Mouse (Mus musculus): ENCODE measurements around the gene Gm48552.

The Gm48552 gene

GRCm38 (mm10) chr10:81388505-81389055 lies at the start of gene Gm48552:
Gm48552 (plus strand) TSS chr10:81389005.
- no peak for DNase-seq

- no peak for DNase-seq
Measured at GRCm38 (mm10) chr10:81340551-81341332, 48.1 kb upstream of the Gm48552 start.

GRCm38 (mm10) chr10:81341333-81341949 lies 47.4 kb upstream of the Gm48552 start:
- peak; percentile 77 to 86 for DNase-seq

- DNase-seq: no peak
Measured at GRCm38 (mm10) chr10:81342686-81343505, 45.9 kb upstream of the Gm48552 start, which contains the start of gene Gipc3. Gipc3 (minus strand) TSS chr10:81343266.

GRCm38 (mm10) chr10:81344421-81345161 lies 44.2 kb upstream of the Gm48552 start:
- DNase-seq: peak in 1 of 2 experiments; percentile 48

- DNase-seq: no peak
Measured at GRCm38 (mm10) chr10:81345162-81345534, 43.7 kb upstream of the Gm48552 start.

GRCm38 (mm10) chr10:81346453-81347067 lies 42.2 kb upstream of the Gm48552 start:
- DNase-seq: no peak

GRCm38 (mm10) chr10:81349146-81349545 lies 39.7 kb upstream of the Gm48552 start:
- no peak for DNase-seq

- DNase-seq: no peak
Measured at GRCm38 (mm10) chr10:81349961-81350350, 38.8 kb upstream of the Gm48552 start.

- DNase-seq: peak; percentile 100
Measured at GRCm38 (mm10) chr10:81350351-81351063, 38.3 kb upstream of the Gm48552 start, which contains the start of gene Hmg20b. Hmg20b (minus strand) TSS chr10:81350480.

- DNase-seq: no peak
Measured at GRCm38 (mm10) chr10:81351678-81352291, 37.0 kb upstream of the Gm48552 start.

- no peak for DNase-seq
Measured at GRCm38 (mm10) chr10:81354738-81355477, 33.9 kb upstream of the Gm48552 start.

GRCm38 (mm10) chr10:81355533-81355932 lies 33.3 kb upstream of the Gm48552 start:
- no peak for DNase-seq

GRCm38 (mm10) chr10:81356352-81356990 lies 32.3 kb upstream of the Gm48552 start:
- no peak for DNase-seq

GRCm38 (mm10) chr10:81356991-81357844 lies 31.6 kb upstream of the Gm48552 start, which contains the start of gene Mfsd12:
Mfsd12 (plus strand) TSS chr10:81357491.
- peak; percentile 97 for DNase-seq

GRCm38 (mm10) chr10:81358209-81358608 lies 30.6 kb upstream of the Gm48552 start:
- no peak for DNase-seq

GRCm38 (mm10) chr10:81358841-81359240 lies 30.0 kb upstream of the Gm48552 start:
- no peak for DNase-seq

GRCm38 (mm10) chr10:81360721-81361120 lies 28.1 kb upstream of the Gm48552 start:
- DNase-seq: no peak
